Mouse (Mus musculus) stomach, embryonic 14.5 days (tissue): ENCODE measurements around the gene Nfic. TPM values are rescaled to one million over a fixed set of nuclear protein-coding genes. Genes with fewer than 3 reads are reported as not detected.
A peak's percentile ranks its signal among the peaks of the same experiment; 100 is the strongest.

Experiments used
- ATAC-seq: fragments of 200-750 bp; cut with Nextera tagmentation; 2 replicates; pipeline ENCODE4 v1.8.0; 2017; ENCODE audit warnings: low read depth, moderate TSS enrichment; ENCODE audit not compliant: insufficient number of reproducible peaks, insufficient read depth, low FRiP score
- H3K27ac ChIP-seq: fragments of 300-500 bp; sonication (generic); 2 replicates; pipeline ENCODE4 v1.5.1; 2014; ENCODE audit warnings: mild to moderate bottlenecking, low read length, moderate library complexity, mixed read lengths
- H3K27me3 ChIP-seq: fragments of 300-500 bp; sonication (generic); 2 replicates; pipeline ENCODE4 v1.6.1; 2014; ENCODE audit warnings: low read length, control low read depth, mixed read lengths; ENCODE audit not compliant: control insufficient read depth, insufficient read depth
- H3K36me3 ChIP-seq: fragments of 300-500 bp; sonication (generic); 2 replicates; pipeline ENCODE4 v1.6.1; 2014; ENCODE audit warnings: mild to moderate bottlenecking, control low read depth, low read length, moderate library complexity, mixed read lengths; ENCODE audit not compliant: control insufficient read depth, insufficient read depth
- H3K4me1 ChIP-seq: fragments of 300-500 bp; sonication (generic); 2 replicates; pipeline ENCODE4 v1.6.1; 2014; ENCODE audit warnings: low read length, control low read depth, mixed read lengths; ENCODE audit not compliant: control insufficient read depth, insufficient read depth
- H3K4me2 ChIP-seq: fragments of 300-500 bp; sonication (generic); replicated peaks from 2 replicates; pipeline ENCODE4 v1.6.1; 2014; ENCODE audit warnings: low read depth, low read length, control low read depth
- H3K4me3 ChIP-seq: fragments of 300-500 bp; sonication (generic); 2 replicates; pipeline ENCODE4 v1.5.1; 2014; ENCODE audit warnings: low read depth, low read length, control low read depth
- H3K9ac ChIP-seq: fragments of 300-500 bp; sonication (generic); replicated peaks from 2 replicates; pipeline ENCODE4 v1.6.1; 2014; ENCODE audit warnings: low read depth, mild to moderate bottlenecking, control low read depth, low read length, moderate library complexity, mixed read lengths
- H3K9me3 ChIP-seq: fragments of 300-500 bp; sonication (generic); 2 replicates; pipeline ENCODE4 v1.6.1; 2016; ENCODE audit warnings: low read depth, low read length, control low read depth; ENCODE audit not compliant: control insufficient read depth
- WGBS: fragments of 180-500 bp; shearing (Covaris S2); extraction: QIAGEN DNeasy Blood & Tissue Kit; methylation state at CpG from one replicate; pipeline ENCODE4 v1.1.7; 2014; 5-methylcytosine and 5-hydroxymethylcytosine counted together
- polyA plus RNA-seq: library from polyadenylated mRNA; unstranded; fragments of >200 nt; fragmentation: Nextera tagmentation; extraction: Ambion mirVana; gene quantifications from 2 replicates; pipeline ENCODE4 v1.2.1, GENCODE M21; 2014

Gene Nfic
- polyA plus RNA-seq, 1 experiment from 2014 or later: 80.1 TPM

DNA sequence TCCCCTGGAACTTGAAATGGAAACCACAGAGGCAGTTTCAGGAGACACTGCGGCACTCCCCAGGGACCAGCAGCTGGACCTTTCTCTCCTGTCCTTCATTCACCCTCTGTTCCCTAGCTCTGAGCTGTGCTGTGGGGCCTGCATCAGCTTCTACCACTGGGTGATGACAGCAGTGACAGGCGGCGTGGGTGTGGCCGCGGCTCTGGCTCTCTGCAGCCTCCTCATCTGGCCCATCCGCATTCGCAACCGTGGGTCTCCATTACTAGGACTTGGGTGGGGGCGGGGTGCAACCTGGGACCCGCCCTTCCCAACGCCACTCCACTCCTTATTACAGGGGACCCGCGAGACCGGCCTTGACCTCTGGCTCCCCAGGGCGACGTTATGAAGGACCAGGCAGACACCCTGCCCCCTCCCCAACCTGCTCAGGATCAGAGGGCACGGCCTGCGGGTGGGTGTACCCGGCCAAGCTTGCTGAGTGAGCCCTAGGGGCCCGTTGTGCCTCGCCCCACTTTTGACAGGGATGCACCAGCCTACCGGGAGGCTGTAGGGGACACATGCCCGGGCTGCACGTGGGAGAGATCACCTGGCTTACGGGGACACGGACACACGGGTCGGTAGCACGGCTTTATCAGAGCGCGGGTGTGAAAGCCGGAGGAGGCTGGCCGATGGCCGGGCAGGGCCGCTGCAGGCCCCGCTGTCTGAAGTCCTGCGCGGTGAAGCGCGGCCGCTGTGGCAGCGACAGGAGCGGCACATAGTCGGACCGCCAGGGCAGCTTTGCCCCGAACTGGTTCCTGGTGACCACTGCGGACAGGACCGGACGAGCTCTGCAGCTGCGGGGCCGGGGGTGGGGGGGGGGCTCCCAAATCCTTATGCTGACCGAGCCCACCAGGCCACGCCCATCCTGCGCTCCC lies 91.7 kb downstream of the Nfic start:
- Histone ChIP-seq H3K36me3 (peaks cover 26% of the 10 kb centered on the region), H3K4me3 (peak overlapping the region; percentile 29), H3K4me2 (peak overlapping the region; percentile 62), H3K27me3 (no peaks in the 10 kb centered on the region; the same call in 1 of the 2 replicates), H3K9me3 (no peaks in the 10 kb centered on the region), H3K9ac (peak overlapping the region; percentile 25; the same call in 1 of the 2 replicates), H3K4me1 (peaks cover 23% of the 10 kb centered on the region; the same call in 1 of the 2 replicates), H3K27ac (no peak overlapping the region)
- ATAC-seq: 0 out of 2 replicates have a peak, but pooled peaks have one; percentile 2
- WGBS: 16% methylated on average over 52 of the region's 54 CpGs

DNA sequence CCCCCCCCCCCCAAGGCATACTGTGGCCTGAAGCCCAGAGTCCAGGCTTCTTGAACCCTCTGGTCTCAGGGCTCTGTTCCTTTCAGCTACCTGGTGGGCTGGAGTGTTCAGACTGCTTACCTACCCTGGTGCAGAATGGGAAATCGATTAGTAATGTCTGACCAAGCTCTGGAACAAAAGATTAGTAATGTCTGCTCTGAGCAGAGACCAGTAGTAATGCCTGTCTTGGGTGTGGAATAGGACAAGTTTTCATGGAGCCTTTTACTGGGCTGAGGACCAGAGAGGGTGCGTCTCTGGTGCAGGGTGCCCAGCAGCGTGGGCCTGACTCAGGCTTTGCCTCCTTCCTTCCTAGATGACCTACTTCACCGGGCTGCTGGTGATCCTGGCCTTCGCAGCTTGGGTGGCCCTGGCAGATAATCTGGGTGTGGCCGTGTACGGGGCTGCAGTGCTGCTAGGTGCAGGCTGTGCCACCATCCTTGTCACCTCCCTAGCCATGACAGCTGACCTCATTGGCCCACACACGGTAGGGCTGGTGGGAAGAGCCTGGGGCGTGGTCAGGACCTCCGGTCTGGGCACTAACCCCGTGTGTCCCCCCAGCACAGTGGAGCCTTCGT lies 93.0 kb downstream of the Nfic start:
- ATAC-seq: peak; percentile 7; the same call in 1 of the 2 replicates
- H3K27ac ChIP-seq: no peak overlapping the region
- H3K4me2 ChIP-seq: no peak overlapping the region
- no peak overlapping the region for H3K9ac ChIP-seq
- no peaks in the 10 kb centered on the region; the same call in 1 of the 2 replicates for H3K27me3 ChIP-seq
- WGBS: 62% methylated on average over 12 of the region's 12 CpGs
- no peak overlapping the region for H3K4me3 ChIP-seq
- peaks cover 31% of the 10 kb centered on the region for H3K4me1 ChIP-seq
- peaks cover 14% of the 10 kb centered on the region for H3K36me3 ChIP-seq
- H3K9me3 ChIP-seq: no peaks in the 10 kb centered on the region

DNA sequence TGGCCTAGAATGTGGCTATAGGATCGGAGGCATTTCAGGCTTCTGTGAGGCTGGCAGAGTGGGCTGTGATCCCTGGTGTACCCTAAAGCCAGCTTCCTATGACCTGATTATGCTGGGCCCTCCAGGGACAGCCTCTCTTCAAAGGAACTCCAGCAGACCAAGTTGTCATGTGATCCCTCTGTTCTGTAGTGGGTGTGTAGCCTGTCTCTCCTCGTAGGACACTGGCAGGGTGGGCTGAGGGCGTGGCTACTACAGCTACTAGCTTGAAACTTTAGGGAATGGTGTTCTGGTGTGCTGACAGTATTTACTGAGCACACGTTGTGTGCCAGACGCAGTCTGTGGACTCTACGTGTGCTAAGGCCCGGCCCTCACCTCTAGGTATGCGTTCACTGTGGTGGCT lies 94.7 kb downstream of the Nfic start:
- no peak overlapping the region for H3K27ac ChIP-seq
- no peak; the same call in 1 of the 2 replicates for ATAC-seq
- H3K36me3 ChIP-seq: no peaks in the 10 kb centered on the region
- WGBS: 55% methylated on average over 8 of the region's 8 CpGs
- H3K4me2 ChIP-seq: no peak overlapping the region
- no peak overlapping the region for H3K4me3 ChIP-seq
- peaks cover 34% of the 10 kb centered on the region for H3K4me1 ChIP-seq
- no peak overlapping the region for H3K9ac ChIP-seq
- no peaks in the 10 kb centered on the region; the same call in 1 of the 2 replicates for H3K27me3 ChIP-seq
- H3K9me3 ChIP-seq: no peaks in the 10 kb centered on the region

DNA sequence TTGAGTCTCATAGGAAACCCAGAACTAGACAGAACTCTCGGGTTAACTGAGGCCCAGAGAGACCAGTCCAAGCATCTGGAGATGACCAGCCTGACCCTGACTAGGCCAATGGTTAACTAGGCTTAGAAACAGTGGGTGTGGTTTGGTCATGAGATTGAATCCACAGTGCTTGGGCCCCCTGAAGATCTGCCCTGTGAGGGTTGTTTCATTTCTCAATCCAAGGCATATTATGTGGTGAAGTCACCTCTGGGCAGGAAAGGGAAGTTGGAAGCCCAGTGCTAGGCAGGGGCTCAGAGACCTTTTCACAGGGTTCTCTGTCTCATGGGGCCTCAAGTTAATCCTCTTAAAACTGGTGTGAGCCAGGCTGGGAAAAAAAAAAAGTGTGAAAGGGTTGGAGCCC lies 96.6 kb downstream of the Nfic start:
- no peak overlapping the region for H3K4me3 ChIP-seq

DNA sequence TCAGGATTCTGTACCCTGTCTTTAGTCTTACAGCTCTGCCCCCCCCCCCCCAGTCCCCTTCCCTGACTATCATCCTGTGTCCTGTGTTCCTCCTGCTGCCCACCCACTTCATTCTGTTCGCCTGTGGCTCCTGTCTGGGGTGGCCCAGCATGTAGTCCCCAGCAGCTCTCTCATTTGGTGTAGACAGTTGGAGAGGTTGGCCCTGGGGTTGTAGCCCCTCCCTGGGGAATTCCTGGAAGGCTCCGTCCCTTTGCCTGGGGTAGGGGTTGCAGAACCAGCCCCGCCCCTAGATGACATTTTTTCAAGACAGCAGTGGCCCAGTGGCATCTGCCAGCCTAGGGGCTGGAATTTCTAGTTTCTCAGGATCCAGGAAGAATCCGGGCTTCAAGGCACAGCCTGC lies 97.2 kb downstream of the Nfic start:
- WGBS: 28% methylated on average over 4 of the region's 4 CpGs
- 0 out of 2 replicates have a peak overlapping the region, but pooled peaks have one; percentile 62 for H3K9ac ChIP-seq
- H3K4me3 ChIP-seq: peak overlapping the region; percentile 65
- H3K4me1 ChIP-seq: peaks cover 14% of the 10 kb centered on the region
- H3K27me3 ChIP-seq: no peaks in the 10 kb centered on the region; the same call in 1 of the 2 replicates
- no peaks in the 10 kb centered on the region for H3K36me3 ChIP-seq
- H3K9me3 ChIP-seq: no peaks in the 10 kb centered on the region
- no peak overlapping the region for H3K27ac ChIP-seq
- no peak for ATAC-seq
- H3K4me2 ChIP-seq: peak overlapping the region; percentile 96

More for the DNA sequence above, 96.6 kb downstream of the Nfic start:
- H3K27me3 ChIP-seq: no peaks in the 10 kb centered on the region; the same call in 1 of the 2 replicates
- no peaks in the 10 kb centered on the region for H3K36me3 ChIP-seq
- no peaks in the 10 kb centered on the region for H3K9me3 ChIP-seq
- WGBS: 55% methylated on average over 1 of the region's 1 CpGs
- peaks cover 20% of the 10 kb centered on the region for H3K4me1 ChIP-seq
- peak overlapping the region; percentile 96 for H3K4me2 ChIP-seq
- ATAC-seq: no peak
- no peak overlapping the region for H3K9ac ChIP-seq
- no peak overlapping the region for H3K27ac ChIP-seq

DNA sequence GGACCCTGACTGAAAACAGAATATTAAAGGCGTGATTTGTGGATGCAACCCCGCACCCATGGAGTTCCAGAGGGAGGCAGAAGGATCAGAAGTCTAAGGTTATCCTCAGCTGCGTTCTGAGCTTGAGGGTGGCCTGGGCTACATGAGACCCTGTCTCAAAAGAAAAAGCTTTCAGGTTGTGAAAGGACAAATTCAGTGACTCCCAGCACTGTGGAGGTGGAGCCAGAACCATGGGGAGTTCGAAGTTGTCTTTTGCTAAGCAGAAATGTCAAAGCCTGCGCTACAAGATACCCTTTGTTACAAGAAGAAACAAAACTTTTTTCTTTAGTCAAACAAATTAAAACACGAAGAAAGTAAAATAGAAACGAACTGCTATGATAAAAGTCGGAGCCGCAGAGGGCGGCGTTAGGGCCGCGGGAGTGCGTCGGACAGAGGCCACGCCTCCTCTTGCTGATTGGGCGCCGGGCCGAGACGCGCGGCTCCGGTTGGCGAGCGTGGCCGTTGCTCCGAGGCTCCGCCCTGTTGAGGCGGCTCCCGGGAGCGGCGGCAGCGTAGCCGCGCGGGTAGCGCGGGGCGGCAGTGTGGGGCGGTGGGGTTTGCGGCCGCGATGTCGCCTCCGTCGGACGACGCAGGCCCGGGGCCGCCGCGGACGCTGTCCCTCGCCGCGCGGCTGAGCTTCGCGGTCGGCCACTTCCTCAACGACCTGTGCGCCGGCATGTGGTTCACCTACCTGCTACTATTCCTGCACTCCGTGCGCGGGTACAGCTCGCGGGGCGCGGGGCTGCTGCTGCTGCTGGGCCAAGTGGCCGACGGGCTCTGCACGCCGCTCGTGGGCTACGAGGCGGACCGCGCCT lies 98.2 kb downstream of the Nfic start, which contains the start of gene Mfsd12:
Gene Mfsd12, plus strand, starts transcription at position 501 of the 854 bp plus-strand sequence.
- Histone ChIP-seq H3K9me3 (no peaks in the 10 kb centered on the region), H3K27ac (no peak within 1 kb of the TSS), H3K4me1 (peaks cover 11% of the 10 kb centered on the region), H3K4me3 (peak within 1 kb of the TSS; percentile 65), H3K9ac (peak within 1 kb of the TSS; percentile 62; the same call in 1 of the 2 replicates), H3K36me3 (no peaks in the 10 kb centered on the region), H3K4me2 (peak within 1 kb of the TSS; percentile 96), H3K27me3 (no peaks in the 10 kb centered on the region)
- WGBS: 2% methylated on average over 79 of the region's 79 CpGs
- peak; percentile 76 for ATAC-seq

DNA sequence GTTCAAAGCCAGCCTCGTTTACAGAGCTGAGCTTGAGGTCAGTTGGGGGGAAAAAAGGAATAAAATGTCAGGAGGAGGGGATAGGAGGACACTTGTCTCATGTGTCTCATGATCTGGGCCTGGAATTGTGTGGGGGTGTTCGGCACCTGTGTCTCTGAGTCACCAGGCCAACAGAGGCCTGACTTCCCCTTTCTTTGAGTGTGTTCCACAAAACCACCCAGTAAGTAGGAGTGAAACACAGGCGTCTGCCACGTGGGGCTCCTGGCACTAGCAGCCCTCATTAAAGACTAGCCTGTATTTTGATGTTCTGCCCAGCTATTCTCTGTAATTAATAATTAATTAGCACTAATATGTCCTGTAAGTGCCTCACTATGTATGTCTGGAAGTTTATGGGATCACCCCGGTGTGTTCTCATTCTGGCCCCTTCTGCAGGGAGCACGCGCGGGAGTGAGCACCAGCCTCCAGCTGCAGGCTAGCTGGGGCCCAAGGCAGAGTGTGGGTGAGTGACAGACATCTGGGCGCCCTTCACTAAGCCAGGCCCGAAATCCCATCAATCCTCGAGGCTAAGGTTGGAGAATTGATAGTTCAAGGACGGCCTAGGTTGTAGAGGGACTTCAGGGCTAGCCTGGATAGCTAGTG lies 99.0 kb downstream of the Nfic start:
- Histone ChIP-seq H3K36me3 (no peaks in the 10 kb centered on the region), H3K4me3 (peak overlapping the region; percentile 65), H3K9ac (no peak overlapping the region), H3K4me1 (peaks cover 11% of the 10 kb centered on the region), H3K27ac (no peak overlapping the region), H3K9me3 (no peaks in the 10 kb centered on the region), H3K4me2 (peak overlapping the region; percentile 96; the same call in 1 of the 2 replicates), H3K27me3 (no peaks in the 10 kb centered on the region)
- 51% methylated on average over 12 of the region's 12 CpGs for WGBS
- ATAC-seq: no peak
